Mouse (Mus musculus) gastrocnemius, postnatal 14 days (tissue): ENCODE data around the gene Llcfc1. TPM values are rescaled to one million over a fixed set of nuclear protein-coding genes. Genes with fewer than 3 reads are reported as not detected.

Experiments used
- DNase-seq: peaks from one replicate; pipeline ENCODE4 v3.0.0; 2021; ENCODE audit warnings: mixed read lengths
- intact Hi-C: fragments of 180-260 bp; cut with DNase I; formaldehyde crosslinking; loops from one replicate; pipeline ENCODE4 v1.15.1; 2025; ENCODE audit warnings: low total_unique reads
- long read RNA-seq, 2 experiments: library from polyadenylated mRNA; stranded (forward); transcript quantifications; one replicate each; pipeline ENCODE4 v2.0.0; 2021
- total RNA-seq, 2 experiments: library from RNA; stranded (reverse); gene quantifications; 2 replicates each; pipeline ENCODE4 v1.2.3; 2021

Llcfc1 gene
- not detected for total RNA-seq
- long read RNA-seq, experiment 1 = 0 reads
- long read RNA-seq, experiment 2 = 0 reads

- intact Hi-C loops = no loop called here
Measured at GRCm38 (mm10) chr6:41684131-41684530, at the start of gene Llcfc1. Llcfc1 (plus strand) TSS chr6:41684431.

GRCm38 (mm10) chr6:41635211-41635610 is 49.0 kb upstream of the Llcfc1 start:
- no peak for DNase-seq
- intact Hi-C loops = no loop called here

More at GRCm38 (mm10) chr6:41684131-41684530, at the start of gene Llcfc1:
- no peak for DNase-seq

DNA sequence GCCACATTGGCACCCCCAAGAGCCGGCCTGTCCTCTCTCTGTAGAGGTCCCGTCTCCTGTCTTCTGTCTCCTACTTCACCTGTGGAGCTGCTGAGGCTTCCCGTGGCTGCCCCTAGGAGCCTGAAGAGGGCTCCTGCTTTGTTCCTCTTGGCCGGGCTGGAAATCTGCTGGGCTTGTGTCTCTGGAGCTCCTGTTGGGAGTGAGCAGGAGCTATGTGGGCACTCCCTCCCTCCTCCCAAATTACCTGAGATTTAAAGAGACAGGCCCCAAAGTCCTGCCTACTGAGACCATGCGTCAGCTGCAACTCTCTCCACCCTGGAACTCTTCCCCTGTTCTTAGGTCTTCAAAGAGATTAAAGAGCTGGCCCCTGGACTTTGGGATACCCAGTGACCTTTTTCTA is 48.1 kb upstream of the Llcfc1 start, which contains the start of gene Trpv6:
TSS of gene Trpv6 (minus strand) at position 228 of the 400 bp plus-strand sequence.
- DNase-seq = no peak
- intact Hi-C loops = no loop called here

- intact Hi-C loops = no loop called here
- DNase-seq = no peak
Measured at GRCm38 (mm10) chr6:41637393-41637792, 46.8 kb upstream of the Llcfc1 start.

DNA sequence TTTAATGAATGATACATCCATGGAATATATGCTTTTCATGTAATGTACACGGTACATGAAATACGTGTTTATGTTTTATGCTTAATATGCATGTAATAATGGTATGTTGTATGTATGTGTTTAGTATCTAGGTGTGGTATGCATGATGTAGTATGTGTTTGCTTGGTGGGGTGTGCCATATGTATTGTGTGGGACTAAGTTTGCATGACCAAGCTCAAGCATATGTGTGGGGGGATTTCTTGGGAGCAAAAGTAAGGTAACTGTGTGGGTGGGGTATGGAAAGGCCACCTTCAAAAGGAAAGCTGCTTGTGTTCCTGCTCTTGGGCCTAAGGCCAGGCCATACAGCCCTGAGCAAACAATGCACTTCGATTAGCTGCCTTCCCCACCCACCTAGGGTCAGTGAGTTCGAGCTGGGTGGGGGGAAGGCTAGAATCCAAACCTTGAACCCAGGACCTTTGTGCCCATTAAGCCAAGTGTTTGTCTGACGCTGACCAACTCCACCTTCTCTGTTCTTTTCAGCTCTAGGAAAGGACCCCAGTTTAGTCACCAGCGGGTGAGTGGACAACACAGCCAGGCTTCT is 46.2 kb upstream of the Llcfc1 start:
- intact Hi-C loops = no loop called here
- no peak for DNase-seq

DNA sequence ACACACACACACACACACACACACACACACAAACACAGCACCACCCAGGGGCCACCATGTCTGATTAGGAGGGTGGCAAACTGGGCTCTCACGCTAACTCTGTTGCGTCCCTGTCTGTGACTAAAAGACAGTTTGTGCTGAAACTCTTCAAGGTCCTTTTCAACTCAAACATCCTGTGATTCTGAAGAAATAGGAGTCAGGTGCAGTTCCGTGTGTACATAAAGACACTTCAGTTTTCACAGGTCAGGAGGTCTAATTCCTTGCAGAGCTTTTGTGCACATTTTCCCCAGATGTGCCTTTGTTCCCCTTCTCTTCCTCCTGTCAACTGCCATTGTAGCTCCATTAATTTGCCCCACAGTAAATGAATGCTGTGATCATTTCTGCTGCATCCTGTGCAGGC is 43.8 kb upstream of the Llcfc1 start:
- intact Hi-C loops = no loop called here
- no peak for DNase-seq

- no peak for DNase-seq
- intact Hi-C loops = no loop called here
Measured at GRCm38 (mm10) chr6:41641173-41641866, 42.9 kb upstream of the Llcfc1 start.

DNA sequence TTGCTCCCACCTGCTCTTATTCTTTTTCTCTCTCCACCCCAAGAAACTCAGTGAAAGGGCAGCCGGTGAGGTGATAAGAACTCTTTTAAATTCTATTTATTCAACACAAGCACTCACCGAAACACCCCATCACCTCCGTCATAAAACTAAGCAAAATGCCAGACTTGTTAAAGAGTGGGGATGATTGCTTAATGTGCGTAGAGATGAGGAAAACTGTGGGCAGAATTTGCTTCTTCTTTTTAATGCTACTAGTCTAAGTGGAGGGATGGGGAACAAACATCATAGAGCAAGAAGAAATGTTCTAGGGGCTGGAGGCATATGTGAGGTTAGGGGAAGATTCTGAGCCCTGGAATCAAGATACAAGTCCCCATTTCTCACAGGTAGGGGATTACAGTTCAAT is 41.5 kb upstream of the Llcfc1 start:
- no peak for DNase-seq
- intact Hi-C loops = no loop called here

- intact Hi-C loops = no loop called here
- no peak for DNase-seq
Measured at GRCm38 (mm10) chr6:41643227-41643626, 41.0 kb upstream of the Llcfc1 start.

- DNase-seq = no peak
- intact Hi-C loops = no loop called here
Measured at GRCm38 (mm10) chr6:41646220-41646619, 38.0 kb upstream of the Llcfc1 start.

DNA sequence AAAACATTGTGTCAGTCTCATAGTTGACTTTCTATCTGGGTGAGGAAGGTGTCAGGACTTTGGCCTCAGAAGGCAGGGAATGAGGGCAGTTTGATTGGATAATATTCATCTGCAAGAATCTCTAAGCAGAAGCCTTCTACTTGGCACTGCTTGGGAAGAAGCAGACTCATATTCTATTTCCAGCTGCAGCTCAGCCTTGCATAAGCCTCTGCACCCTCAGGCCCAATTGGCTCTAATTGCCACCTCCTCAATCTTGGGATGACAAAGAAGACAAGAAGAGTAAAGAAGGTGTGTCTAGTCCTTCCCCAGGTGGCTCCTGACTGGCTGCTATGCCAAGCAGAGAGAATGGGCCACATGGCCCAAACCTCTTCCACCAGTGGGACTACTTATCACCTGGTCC is 37.6 kb upstream of the Llcfc1 start:
- DNase-seq = no peak
- intact Hi-C loops = no loop called here

DNA sequence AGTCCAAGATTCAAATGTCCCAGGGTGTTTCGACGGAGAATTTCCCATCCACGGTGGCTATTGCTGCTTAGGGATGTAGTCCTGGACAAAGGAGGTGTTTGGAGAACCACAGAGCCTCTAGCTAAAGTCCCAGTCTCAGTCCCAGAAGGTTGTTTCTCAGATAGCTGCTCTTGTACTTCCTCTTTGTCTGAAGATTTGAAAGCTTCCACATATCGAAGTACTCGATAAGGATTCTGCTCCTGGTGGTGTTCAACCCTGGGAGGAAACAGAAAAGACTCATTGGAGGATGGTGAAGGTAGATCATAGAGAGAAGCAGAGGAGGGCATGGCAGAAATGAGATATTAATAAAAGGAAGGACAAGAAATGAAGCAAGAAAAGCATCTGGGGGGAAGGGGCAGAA is 31.1 kb upstream of the Llcfc1 start:
- intact Hi-C loops = no loop called here
- no peak for DNase-seq

DNA sequence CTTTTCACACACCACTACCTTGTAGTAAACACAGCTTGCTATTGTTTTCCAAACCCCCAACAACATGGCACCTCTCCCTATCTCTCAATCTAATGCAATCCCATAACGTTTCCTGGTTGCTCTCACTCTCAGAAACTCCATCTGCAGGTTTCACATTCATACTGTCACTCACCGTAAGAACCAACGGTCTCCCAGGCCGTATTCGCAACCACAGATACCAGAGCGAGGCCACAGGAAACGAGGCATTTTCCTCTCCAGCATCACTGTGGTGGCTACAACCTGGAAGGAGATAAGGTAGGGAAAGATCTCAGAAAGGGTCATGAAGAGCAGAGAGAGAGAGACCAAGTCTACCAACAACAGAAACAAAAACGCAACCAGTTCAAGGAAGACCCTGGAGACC is 29.6 kb upstream of the Llcfc1 start:
- DNase-seq = no peak
- intact Hi-C loops = no loop called here

- no peak for DNase-seq
- intact Hi-C loops = no loop called here
Measured at GRCm38 (mm10) chr6:41658487-41658886, 25.7 kb upstream of the Llcfc1 start.

DNA sequence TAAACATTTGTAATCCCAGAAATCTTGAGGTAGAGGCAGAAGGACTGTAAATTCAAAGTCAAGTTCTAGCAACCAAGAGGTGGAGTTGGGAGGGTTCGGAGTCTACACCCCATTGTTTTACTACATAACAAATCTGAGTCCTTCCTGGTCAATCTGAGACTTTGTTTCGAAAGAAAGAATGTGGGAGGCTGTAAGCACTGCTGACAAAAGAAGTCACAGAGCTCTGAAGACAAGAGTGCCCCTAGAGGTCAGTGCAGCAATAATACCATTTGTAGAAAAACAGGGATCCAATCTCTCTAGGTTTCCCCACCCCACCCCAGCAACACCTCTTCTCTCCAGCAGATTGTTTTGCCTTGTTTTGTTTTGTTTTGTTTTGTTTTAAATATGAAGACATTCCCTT is 21.9 kb upstream of the Llcfc1 start:
- intact Hi-C loops = no loop called here
- no peak for DNase-seq

DNA sequence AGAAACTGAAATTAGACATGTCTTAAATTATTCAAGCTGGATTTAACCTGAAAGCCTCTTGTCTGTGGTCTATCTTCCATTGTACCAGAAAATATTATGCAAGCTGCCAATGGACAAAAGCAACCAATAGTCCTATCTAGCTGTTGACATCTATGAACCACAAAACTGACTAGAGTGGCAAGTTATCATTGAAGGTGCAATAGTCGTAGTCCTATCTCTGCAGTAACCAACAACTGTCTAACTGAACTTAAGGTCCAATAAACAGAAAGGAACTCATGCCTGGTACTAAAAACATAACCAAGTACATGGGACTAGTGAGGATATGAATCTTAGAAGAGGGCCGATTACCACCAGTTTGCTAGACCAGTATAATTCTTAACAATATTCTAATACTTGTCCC is 7.7 kb upstream of the Llcfc1 start:
- intact Hi-C loops = no loop called here
- DNase-seq = no peak

DNA sequence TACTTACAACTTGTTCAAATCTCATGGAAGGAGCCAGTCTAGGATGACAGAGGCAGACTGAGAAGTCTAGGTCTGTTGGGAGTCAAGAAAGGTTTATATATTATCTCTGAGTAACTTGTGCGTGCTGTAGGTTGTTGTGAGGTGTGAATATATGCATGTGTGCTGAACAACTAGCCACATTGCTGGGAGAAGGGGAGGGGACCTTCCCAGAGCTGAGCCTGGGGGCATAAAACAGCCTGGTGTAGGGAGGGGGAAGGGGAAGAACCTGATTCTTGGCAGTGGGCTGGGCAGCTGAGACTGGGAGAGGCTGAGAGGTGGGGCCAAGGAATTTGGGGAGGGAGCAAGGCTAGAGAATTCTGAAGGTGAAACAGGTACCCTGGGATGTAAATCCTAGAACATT is 3.6 kb upstream of the Llcfc1 start, which contains the start of gene Trpv5:
TSS of gene Trpv5 (minus strand) at position 101 of the 400 bp plus-strand sequence.
- intact Hi-C loops = no loop called here
- no peak for DNase-seq

DNA sequence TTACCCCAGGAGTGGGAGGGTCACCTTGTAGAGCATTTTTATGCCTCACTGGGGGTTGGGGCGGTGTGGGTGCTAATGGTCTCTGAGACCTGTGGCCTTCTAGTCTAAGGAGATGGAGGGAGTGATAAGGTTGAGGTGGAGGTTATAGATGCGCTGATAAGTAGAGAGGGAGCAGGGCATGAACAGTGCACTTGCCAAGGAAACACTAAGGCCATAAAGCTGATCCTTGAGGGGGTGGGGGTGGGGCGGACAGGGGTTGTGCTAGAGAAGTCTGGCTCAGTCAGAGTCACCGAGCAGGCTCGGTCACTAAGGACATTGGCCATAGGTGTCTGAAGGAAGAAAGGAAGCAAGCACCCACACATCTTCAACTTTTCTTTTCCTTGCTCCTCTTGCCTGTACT is 2.6 kb upstream of the Llcfc1 start:
- no peak for DNase-seq
- intact Hi-C loops = no loop called here

DNA sequence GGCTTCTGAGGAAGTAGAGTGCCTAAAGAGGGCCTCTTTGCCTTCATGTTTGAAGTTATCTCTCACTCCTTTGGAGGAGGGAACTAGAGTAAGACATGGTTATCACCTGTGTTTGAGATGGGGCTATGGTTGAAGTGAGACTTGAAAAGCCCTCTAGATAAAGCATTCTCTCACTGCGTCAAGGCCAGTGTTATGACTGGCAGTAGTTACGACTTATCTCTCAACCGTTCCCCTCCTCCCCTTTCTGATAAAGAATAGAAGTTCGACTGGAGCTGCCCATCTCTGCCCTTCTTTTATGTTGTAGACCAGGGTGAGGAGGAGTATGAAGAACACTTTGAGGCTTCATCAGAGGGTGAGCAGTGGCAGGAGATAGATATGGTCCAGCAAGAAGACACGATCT is 680 bp downstream of the Llcfc1 start:
- DNase-seq = no peak
- intact Hi-C loops = no loop called here

GRCm38 (mm10) chr6:41685596-41685995 is 1.4 kb downstream of the Llcfc1 start:
- intact Hi-C loops = no loop called here
- DNase-seq = no peak

GRCm38 (mm10) chr6:41692200-41692599 is 8.0 kb downstream of the Llcfc1 start:
- DNase-seq = no peak
- intact Hi-C loops = no loop called here
